Mouse (Mus musculus) adrenal gland, postnatal 36 days (tissue): Measurements from ENCODE around the gene Zfp52. TPM values are rescaled to one million over a fixed set of nuclear protein-coding genes. Genes with fewer than 3 reads are reported as not detected.

Source experiments
- DNase-seq, 2 experiments: peaks; one replicate each; pipeline ENCODE4 v3.0.0; 2021; ENCODE audit warnings: mixed read lengths in 1 of 2
- total RNA-seq, 2 experiments: library from RNA; stranded (reverse); gene quantifications; 2 replicates each; pipeline ENCODE4 v1.2.3; 2021

Gene Zfp52
- total RNA-seq, 2 experiments from 2014 or later, result 29.6 to 33.9 TPM

DNA sequence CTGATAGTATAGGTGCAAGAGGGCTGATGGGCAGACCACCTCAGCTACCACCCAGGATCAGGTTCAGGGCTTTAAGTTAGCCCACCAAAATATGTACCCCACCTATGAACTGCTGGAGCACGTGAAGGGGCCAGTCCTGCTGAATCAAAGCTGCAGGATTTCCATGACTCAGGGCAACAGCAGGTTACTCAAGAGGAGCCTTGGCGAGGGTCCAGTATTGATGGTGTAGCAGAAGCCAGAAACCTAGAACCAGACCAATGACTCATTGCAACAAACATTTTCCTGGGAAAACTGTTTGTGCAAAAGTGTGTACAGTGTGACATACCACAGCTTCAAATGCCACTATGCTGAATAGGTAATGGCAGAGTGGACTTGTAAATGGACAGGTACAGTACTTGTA, 22.5 kb downstream of the Zfp52 start:
- peak; percentile 75 to 82 for DNase-seq

DNA sequence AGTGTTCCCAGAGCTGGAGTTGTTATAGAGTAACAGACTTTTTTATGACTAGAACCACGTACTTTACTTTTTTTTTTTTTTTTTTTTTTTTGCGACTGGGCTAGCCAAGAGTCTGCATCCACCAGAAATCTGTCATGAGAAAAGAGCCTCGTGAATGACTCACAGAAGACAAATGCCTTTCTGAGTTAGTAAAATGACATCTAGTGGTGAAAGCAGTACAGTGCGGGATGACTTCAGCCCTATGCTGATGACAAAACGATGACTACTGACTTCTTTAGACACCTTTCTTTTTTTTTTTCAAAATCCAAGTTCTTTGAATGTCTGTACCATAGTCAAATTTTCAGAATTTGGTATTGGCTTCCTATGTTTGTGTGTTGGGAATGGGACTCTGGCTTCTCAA, 30.9 kb downstream of the Zfp52 start:
- peak; percentile 38 to 55 for DNase-seq

DNA sequence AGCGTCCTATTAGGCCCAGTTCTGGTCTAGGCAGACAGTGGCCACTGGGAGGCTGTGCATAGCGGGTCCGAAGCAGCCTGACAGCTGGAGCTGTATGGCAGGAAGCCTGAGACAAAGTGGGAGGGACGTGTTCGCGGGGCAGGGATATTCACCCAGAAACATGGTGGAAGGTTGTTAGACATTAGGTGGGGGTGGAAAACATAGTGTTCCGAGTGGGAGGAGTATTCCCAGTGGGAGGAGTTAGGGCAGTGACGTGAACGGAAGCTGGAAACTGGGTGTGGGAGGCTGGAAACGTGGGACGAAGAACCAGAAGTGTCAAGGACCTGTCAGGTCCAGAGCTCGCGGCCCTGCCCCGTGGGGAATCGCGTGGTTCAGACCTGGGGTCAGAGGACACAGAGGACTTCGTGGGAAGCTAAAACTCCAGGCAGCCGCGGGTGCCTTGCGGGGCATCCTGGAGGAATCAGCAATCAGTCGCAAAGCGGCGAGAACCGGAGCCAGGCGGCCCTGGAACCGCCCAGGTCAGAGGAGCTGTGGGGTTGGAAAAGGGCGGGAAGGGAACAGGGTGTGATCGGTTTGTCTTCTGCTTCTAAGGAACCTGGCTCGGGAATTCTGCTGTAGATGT, 31.5 kb downstream of the Zfp52 start, which contains the start of gene Zfp948:
Gene Zfp948 (plus strand): TSS at position 281 of the 622 bp plus-strand sequence.
- peak; percentile 86 to 87 for DNase-seq

DNA sequence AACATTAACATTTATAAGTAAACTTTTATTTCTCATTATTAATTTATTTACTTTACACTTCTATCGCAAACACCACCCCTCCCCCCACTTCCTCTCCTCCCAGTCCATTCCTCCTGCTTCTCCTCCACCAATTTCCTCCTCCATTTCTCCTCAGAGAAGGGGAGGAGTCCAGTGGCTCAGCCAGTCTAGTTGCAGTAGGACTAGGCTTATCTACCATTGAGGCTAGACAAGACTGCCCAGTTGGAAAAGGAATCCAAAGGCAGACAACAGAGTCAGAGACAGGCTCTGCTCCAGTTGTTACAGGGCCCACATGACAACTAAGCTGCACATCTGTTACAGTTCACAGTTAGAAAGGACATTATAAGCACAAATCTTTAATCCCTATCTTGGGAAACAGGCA, 32.4 kb downstream of the Zfp52 start:
- DNase-seq, result peak in 1 of 2 experiments; percentile 21

DNA sequence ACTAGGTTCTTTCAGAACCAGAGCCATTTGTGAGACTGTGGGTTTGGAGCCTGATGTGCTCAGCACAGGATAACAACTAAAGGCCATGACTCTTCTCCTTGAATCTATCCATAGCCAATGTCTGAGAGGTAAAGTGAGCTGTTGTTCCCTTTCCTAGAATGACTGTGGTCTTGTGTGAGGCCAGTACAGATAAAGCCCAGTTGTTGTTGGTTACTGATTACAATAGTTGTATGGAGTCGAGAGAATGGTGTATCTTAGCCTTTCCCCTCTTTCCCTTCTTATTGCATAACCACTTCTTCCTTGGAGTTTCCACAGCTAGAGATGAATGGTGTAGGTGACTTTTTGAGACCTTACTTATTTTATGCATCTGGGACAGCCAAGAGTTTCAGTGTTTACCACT, 43.7 kb downstream of the Zfp52 start:
- DNase-seq, result no peak

DNA sequence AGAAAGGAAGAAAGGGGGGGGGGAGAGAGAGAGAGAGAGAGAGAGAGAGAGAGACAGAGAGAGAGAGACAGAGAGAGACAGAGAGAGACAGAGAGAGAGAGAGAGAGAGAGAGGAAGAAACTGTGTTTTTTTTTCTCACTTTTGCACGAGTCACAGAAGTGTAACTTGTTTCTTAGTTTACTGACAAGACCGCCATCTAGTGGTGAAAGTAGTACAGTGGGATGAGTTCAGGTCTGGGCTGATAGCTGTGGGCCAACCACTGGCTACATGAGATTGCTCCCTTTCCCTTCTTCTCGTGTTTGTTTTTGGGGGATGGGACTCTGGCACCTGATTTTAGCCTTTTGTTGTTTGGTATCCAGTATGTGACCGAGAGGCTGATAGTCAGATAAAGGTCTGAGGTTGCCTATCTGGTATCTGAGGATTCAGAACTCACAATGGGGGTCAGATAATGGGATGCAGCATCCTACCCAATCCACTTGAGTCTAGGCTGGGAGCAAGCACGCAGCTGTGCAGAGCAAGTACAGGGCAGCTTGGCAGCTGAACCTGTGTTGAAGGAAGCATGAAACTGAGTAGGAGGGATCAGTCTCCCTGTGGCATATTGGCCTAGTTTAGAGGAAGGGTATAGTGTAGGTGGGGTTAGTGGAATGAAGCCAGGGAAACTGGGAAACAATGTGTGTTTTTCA, 44.3 kb downstream of the Zfp52 start:
- DNase-seq, result peak in 1 of 2 experiments; percentile 40

DNA sequence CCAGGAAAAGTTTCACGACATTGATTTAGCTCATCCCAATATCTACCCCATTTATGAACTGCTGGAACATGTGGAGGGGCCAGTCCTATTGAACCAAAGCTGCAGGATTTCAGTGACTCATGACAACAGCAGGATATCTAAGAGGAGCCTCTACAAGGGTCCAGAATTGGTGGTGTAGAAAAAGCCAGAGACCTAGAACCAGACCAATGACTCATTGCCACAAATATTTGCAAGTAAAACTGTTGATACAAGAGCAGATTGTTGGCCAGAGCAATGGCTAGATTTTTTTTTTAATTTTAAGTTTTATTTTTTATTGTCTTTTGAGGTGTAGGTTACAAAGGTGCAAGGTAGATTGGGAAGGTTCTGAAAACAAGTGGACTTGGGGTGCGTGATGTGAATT, 50.2 kb downstream of the Zfp52 start:
- DNase-seq, result no peak

Other genes starting within 250 kb of the Zfp52 start
- gene Vmn1r237, start 223.7 kb upstream of the Zfp52 start, total RNA-seq, result not detected
- 1 to 10 TPM; 3.0 to 5.5 TPM for gene Zfp677, start 151.8 kb upstream of the Zfp52 start, total RNA-seq
- gene Zfp54, start 112.3 kb upstream of the Zfp52 start, total RNA-seq, result 1 to 10 TPM; 2.4 to 2.5 TPM
- gene Zfp51, start 85.2 kb upstream of the Zfp52 start, total RNA-seq, result 1 to 10 TPM; 7.3 TPM
- 1 to 10 TPM; 3.5 to 3.9 TPM for gene Zfp53, start 46.5 kb upstream of the Zfp52 start, total RNA-seq
- 10 to 100 TPM; 10.6 to 14.2 TPM for gene Zfp948, start 31.5 kb downstream of the Zfp52 start, total RNA-seq
- gene Zfp983, start 115.1 kb downstream of the Zfp52 start, total RNA-seq, result 1 to 10 TPM; 7.1 to 8.1 TPM
- 1 to 10 TPM in 1 of 2 experiments, not detected in 1; 2.9 TPM for gene Gm10226, start 156.3 kb downstream of the Zfp52 start, total RNA-seq
- 1 to 10 TPM; 6.1 to 6.3 TPM for gene Zfp760, start 172.2 kb downstream of the Zfp52 start, total RNA-seq
- 10 to 100 TPM in 1 of 2 experiments, 1 to 10 TPM in 1; 9.9 to 11.6 TPM for gene Zfp229, start 195.3 kb downstream of the Zfp52 start, total RNA-seq